Mouse (Mus musculus) gastrocnemius, postnatal 4 days (tissue): Measurements from ENCODE around the gene Bcl2l10. TPM values are rescaled to one million over a fixed set of nuclear protein-coding genes. Genes with fewer than 3 reads are reported as not detected.

ENCODE experiments used
- DNase-seq, 2 experiments: peaks; one replicate each; pipeline ENCODE4 v3.0.0; 2021 to 2022; ENCODE audit warnings: low spot score in 2 of 2, mixed read lengths in 2 of 2
- long read RNA-seq, 2 experiments: library from polyadenylated mRNA; stranded (forward); transcript quantifications; one replicate each; pipeline ENCODE4 v2.0.0; 2021
- total RNA-seq, 2 experiments: library from RNA; stranded (reverse); gene quantifications; 2 replicates each; pipeline ENCODE4 v1.2.3; 2021

Gene Bcl2l10
- not detected for total RNA-seq
- long read RNA-seq, experiment 1: 0 reads
- long read RNA-seq, experiment 2: 0 reads

- no peak for DNase-seq
Measured at GRCm38 (mm10) chr9:75347458-75347857, at the start of gene Bcl2l10. Gene Bcl2l10 (plus strand): TSS chr9:75347758.

- DNase-seq: no peak
Measured at GRCm38 (mm10) chr9:75299342-75299741, 48.2 kb upstream of the Bcl2l10 start.

GRCm38 (mm10) chr9:75303033-75303432 lies 44.5 kb upstream of the Bcl2l10 start:
- no peak for DNase-seq

- DNase-seq: no peak
Measured at GRCm38 (mm10) chr9:75303701-75304261, 43.8 kb upstream of the Bcl2l10 start.

GRCm38 (mm10) chr9:75304286-75304685 lies 43.3 kb upstream of the Bcl2l10 start:
- DNase-seq: no peak

- no peak for DNase-seq
Measured at GRCm38 (mm10) chr9:75306126-75306898, 41.2 kb upstream of the Bcl2l10 start, which contains the start of gene Gnb5. Gene Gnb5 (plus strand): TSS chr9:75306288.

- DNase-seq: no peak
Measured at GRCm38 (mm10) chr9:75307015-75307414, 40.5 kb upstream of the Bcl2l10 start.

- DNase-seq: no peak
Measured at GRCm38 (mm10) chr9:75308621-75309020, 38.9 kb upstream of the Bcl2l10 start.

GRCm38 (mm10) chr9:75312008-75312407 lies 35.5 kb upstream of the Bcl2l10 start:
- DNase-seq: peak; percentile 64 to 67

- no peak for DNase-seq
Measured at GRCm38 (mm10) chr9:75313138-75313831, 34.3 kb upstream of the Bcl2l10 start.

- DNase-seq: peak; percentile 72 to 83
Measured at GRCm38 (mm10) chr9:75313832-75314516, 33.6 kb upstream of the Bcl2l10 start.

GRCm38 (mm10) chr9:75314517-75315105 lies 32.9 kb upstream of the Bcl2l10 start:
- no peak for DNase-seq

GRCm38 (mm10) chr9:75315238-75315637 lies 32.3 kb upstream of the Bcl2l10 start:
- no peak for DNase-seq

GRCm38 (mm10) chr9:75316771-75317170 lies 30.8 kb upstream of the Bcl2l10 start:
- no peak for DNase-seq

GRCm38 (mm10) chr9:75318196-75318595 lies 29.4 kb upstream of the Bcl2l10 start:
- DNase-seq: no peak

GRCm38 (mm10) chr9:75319365-75319764 lies 28.2 kb upstream of the Bcl2l10 start:
- no peak for DNase-seq

GRCm38 (mm10) chr9:75322099-75322885 lies 25.3 kb upstream of the Bcl2l10 start:
- DNase-seq: no peak

GRCm38 (mm10) chr9:75328047-75328446 lies 19.5 kb upstream of the Bcl2l10 start:
- no peak for DNase-seq

GRCm38 (mm10) chr9:75330821-75331220 lies 16.7 kb upstream of the Bcl2l10 start:
- DNase-seq: no peak

GRCm38 (mm10) chr9:75334440-75334839 lies 13.1 kb upstream of the Bcl2l10 start:
- no peak for DNase-seq
